Mouse (Mus musculus) urinary bladder, postnatal 4 days (tissue): Measurements from ENCODE around the gene Gm29423.
"Not testable (repeated sequence)": the region's sequence is repeated elsewhere in the genome, so short reads cannot be mapped to it uniquely, and the experiment has no call there.

Experiments used
- DNase-seq, 2 experiments: peaks; one replicate each; pipeline ENCODE4 v3.0.0; 2021 to 2022; ENCODE audit warnings: low spot score in 2 of 2

The Gm29423 gene

GRCm38 (mm10) chrY:70303187-70303586 is at the start of gene Gm29423, which contains the start of gene Gm29644:
Gm29423 (minus strand) TSS chrY:70303287.
Gm29644 (minus strand) TSS chrY:70303343.
- DNase-seq = not testable (repeated sequence)

- DNase-seq = not testable (repeated sequence)
Measured at GRCm38 (mm10) chrY:70273542-70273941, 29.5 kb downstream of the Gm29423 start, which contains the start of gene Gm21118. Gm21118 (minus strand) TSS chrY:70273642.
